Mouse (Mus musculus): Measurements from ENCODE around the gene Ppp1r10.

DNA sequence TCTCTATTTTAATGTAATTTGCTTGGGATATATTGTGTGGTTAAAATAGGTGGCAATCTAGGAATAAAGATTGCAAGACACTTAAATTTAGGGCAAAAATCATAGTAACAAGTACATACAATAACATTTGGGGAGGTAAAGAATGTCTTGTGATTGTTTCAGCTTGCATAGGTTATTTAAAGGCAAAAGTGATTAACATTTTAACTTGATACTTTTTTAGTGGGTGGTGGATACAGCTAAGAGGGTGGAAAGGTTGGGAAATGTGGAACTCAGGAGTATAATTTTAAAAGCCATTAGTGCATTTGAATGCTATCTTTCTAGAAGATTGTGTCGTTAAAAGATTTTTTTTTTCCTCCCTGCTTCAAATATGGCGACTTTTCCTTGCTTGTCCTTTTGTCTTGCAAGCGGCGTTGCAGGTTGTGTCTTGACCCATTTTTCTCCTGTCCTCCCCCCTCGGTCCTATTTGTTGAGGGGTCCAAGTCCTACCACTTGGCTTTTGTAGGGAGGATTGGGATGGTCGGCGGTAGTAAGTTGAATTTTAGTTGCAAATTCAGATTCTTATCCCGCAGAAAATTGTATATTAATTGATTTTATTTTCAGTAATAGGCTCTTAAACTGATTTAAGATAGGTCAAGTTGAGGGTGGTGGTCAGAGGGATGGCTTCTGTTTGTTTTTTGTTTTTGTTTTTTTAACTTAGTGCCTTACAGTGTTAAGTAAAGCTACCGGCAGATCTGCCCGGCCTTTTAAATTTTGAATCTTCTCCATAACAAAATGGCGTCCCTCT lies 2.2 kb downstream of the Ppp1r10 start:
- peak; percentile 62 for TF ChIP-seq POLR2A (IDR thresholded peaks at IDR 0.05; ENCODE audit: extremely low read depth, insufficient read depth, low read length)
- TF ChIP-seq CTCF (IDR thresholded peaks at IDR 0.05; ENCODE audit: extremely low read depth, insufficient read depth, low read length): no peak
